Mouse (Mus musculus) cerebellum, adult 18-20 months (tissue): ENCODE results near the gene Pih1d2.

ENCODE experiments used
- DNase-seq, 2 experiments: peaks; one replicate each; pipeline ENCODE4 v3.0.0; 2021

Gene Pih1d2

DNA sequence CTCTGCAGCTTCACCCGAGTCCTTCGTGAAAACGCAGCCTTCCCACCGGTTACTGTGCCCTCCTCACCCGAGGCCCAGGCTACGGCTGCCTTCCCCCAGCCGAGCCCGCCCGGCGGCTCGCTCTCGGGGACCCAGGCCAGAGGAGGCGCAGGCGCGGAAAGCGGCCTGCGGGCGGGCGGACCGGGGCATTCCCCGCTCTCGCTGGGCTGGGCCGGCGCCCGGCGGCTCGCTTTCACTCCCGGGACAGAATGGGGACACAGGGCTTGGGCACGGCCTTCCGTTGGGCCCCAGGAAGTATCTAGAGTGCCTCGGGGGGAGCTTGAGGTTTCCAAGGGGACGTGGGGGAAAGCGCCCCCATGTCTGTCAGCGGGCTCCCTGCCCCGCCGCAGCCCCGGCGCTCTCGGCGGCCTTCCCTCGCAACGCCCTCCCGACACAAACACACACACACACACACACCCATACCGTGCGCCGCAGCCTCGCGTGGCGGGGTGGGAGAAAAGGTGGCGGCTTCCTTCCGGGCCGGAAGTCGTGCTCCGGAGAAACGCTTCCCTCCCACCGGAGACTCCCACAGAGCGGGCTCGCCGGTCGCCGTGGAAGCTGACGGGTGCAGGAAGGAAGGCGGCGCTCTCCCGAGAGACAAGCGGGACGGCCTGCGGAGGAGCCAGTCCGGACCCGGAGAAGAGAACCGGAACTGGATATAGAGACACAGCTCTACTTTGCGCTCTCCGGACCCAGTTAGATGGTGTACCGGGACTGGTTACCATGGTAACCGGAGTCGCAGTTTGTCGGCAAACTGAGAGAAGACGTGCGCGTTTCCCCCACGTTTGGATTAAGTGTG lies at the start of gene Pih1d2, which contains the start of gene Nkapd1:
Pih1d2 (plus strand) TSS at position 556 of the 838 bp plus-strand sequence.
Nkapd1 (minus strand) TSS at position 699 of the 838 bp plus-strand sequence.
- DNase-seq, result peak; percentile 80 to 87

DNA sequence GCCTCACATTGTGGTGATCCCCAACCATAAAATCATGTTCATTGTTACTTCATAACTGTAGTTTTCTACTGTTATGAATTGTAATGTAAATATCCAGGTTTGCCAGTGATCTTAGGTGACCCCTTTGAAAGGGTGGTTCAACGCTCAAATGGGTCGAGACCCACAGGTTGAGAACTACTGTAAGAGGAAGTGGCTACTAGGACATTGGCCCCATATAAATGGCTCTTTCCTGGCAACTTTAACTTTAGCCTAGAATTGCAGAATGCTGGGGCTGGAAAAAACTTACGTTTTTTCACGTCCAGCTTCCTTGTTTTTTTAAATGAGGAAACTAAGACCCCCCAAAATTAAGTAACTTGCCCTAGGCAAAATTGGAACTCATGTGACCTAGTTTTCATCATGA lies 49.7 kb upstream of the Pih1d2 start:
- DNase-seq, result no peak

DNA sequence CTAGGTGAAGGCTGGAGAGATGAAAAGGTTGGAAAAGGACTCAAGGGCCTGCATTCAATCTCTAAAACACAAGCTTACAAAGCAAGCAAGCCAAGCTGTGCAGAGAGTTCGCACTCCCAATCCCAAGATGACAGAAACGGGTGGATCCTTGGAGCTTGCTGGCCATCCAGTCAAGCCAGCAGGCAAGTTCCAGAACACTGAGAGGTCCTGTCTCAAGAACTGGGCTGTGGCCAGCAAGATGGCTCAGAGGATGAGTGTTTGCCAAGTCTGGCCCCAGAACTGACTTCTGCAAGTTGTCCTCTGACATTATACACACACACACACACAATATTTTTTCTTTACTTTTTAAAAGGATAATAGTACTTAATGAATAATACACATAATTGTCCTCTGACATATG lies 49.2 kb upstream of the Pih1d2 start:
- DNase-seq, result no peak

DNA sequence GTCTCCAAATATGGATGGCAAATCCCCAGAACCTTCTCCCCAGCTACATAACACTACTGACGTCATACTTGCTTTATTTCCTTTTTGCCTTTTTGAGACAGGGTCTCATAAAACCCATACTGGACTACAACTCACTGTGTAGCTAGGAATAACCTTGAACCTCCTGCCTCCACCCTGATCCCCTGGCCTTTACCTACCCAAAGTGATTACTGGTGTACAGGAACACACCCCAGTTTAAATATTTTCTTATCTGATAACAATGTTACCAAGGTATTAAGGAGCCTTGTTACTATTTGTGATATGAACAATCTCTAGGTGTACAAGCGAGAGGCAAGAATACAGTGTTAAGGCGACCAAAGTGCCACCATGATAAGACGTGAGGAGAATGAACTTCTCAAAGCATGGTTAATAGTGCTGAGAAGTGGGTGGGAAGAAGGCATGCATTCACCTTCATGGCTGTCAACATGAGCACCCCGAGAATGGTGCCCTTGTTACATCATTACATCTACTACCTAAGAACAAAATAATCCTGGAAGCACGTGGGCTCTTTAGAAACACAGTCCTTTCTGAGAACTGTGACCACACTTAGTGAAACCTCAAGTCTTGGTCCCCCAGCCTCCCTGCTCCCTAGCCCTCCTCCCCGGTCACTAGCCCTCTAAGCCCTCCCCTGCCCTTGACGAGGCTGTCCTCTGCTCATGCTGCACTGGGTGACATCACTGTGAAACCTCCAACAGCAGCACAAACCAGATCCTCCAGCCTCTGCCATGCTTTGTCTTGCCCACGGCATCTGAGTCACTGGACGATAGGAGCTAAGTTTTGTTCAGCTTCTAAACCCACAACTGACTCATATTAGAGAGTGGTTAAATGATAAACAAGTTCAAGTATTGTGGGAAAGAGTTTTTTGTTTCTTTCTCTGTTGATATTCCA lies 47.3 kb upstream of the Pih1d2 start:
- no peak for DNase-seq

- DNase-seq, result no peak
These were observed 36.8 kb upstream of the Pih1d2 start for GRCm38 (mm10) chr9:50580370-50580769.

GRCm38 (mm10) chr9:50585145-50585818 lies 31.8 kb upstream of the Pih1d2 start:
- DNase-seq, result no peak

DNA sequence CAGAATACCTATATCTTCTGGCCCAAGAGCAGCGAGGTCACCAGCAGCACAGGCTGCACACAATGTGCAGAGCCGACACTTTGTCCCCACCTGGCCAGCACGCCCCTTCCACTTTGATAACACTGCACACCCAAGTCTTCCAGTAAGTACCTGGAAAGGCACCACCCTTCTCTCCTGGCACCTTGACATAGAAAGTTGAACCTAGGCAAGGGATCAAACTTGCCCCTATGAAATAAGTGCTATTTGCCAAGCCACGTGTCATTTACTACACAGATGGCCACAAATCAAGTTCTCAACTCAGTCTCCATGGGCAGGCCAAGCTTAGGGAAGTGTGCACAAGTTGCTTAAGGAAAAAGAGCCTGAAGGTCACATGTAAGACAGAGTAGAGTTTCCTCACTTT lies 30.2 kb upstream of the Pih1d2 start:
- no peak for DNase-seq

DNA sequence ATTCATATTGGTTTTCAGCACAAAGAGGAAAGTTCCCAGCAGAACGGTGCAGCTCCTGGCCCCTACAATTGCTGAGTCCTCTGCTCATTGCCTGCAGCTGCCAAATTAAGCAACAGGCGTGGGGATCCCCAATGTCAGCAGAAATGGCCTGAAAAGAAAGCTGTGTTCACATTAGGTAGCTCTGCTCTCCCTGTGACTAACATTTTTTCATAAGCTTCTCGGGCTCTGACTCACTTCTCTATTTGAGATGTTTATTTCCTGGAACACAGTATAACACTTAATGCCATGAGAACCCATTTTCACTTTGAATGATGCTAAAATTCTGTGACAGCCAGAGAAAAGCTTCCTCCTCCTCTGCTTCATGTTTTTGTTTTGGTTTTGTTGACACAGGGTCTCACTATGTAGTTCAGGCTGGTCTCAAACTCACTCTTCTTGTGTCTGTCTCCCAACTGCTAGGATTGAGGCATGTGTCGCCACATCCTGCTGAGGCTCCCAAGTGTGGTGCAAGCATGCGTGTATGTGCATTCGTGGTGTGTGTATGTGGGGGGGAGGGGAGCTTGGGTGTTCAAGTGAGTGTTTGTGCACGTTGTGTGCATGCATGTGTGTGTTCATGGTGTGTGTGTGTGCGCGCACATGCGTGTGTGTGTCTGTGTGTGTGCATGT lies 26.1 kb upstream of the Pih1d2 start:
- no peak for DNase-seq

DNA sequence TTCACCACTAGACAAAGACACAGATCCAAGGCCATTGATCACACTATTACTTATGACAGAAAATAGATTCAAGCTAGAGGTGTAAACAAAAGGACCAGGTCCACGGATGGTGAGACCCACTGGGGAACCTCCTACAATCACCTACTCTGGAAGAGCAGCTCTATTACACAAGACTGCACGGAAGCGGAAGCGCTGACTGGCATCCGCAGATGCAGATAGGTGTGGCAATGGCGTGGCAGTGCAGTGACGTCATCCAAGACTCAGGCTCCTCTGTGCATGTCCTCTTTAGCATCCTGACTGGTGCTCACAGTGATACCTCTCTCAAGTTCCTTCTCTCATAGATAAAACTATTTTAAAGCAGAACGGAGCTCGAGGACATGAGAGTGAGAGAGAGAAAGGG lies 24.2 kb upstream of the Pih1d2 start:
- no peak for DNase-seq

DNA sequence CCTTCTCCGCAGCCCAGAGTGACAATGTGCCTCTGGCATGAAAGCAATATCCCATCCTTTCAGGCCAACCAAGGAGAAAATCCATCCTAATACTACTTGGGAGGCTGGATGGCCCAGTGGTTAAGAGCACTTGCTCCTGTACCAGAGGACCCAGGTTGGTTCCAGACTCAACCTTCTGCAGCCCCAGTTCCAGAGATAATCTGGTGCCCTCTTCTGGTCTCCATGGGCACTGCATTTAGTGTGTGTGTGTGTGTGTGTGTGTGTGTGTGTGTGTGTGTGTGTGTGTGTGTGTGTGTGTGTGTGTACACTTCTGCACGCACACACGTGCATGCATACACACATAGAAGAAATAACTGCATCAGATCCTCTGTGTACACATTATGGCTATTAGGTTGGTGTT lies 23.6 kb upstream of the Pih1d2 start:
- DNase-seq, result peak in 1 of 2 experiments; percentile 26

DNA sequence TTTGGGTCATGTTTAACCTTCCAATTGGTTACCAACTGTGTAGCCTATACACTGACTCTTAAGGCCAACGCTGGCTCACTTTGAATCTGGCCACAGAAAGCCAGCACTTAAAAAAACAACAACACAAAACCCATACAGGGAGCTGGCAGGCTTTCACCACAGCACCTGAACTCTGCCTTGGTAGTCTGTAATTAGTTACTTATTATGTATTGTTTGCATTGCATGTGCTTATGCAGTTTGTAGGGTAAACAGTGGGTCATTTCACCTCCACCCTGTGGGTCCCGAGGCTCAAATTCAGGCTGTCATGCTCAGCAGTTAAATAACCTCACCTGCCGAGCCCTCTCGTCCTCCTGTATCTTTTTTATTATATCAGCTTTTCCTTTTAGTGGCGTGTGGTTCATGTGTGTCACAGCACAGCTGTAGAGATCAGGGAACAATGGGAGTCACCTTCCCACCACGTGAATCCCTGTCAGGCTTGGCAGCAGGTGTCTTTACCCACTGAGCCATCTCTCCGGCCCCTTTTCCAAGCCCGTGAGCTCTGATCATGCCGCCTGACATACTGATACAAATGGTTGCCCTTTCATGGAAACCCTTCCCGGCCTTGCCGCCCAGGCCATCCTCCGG lies 22.2 kb upstream of the Pih1d2 start:
- DNase-seq, result no peak

- DNase-seq, result no peak
These were observed 20.1 kb upstream of the Pih1d2 start for GRCm38 (mm10) chr9:50596973-50597372.

GRCm38 (mm10) chr9:50601536-50601935 lies 15.6 kb upstream of the Pih1d2 start:
- no peak for DNase-seq

GRCm38 (mm10) chr9:50602055-50602845 lies 14.9 kb upstream of the Pih1d2 start:
- no peak for DNase-seq

GRCm38 (mm10) chr9:50603189-50603997 lies 13.7 kb upstream of the Pih1d2 start, which contains the start of the genes Sdhd and Timm8b:
Gene Sdhd, minus strand, starts transcription at chr9:50603812.
Gene Timm8b, plus strand, starts transcription at chr9:50603910.
- peak; percentile 94 to 95 for DNase-seq

DNA sequence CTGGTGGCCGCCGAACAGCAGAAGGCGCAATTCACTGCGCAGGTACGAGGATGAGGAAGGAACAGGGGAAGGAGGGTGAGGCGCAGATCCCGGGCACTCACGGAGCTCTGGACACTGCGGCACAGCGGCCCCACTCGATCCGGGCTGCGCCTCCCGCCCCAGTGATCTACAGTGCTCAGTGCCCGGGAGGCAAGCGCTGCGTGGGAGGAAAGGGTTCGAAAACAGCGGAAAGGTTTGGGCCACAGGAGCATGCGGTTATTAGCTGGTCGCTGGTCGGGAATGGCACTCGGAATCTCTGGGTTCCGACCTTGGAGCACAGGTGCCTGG lies 13.2 kb upstream of the Pih1d2 start:
- DNase-seq, result no peak

DNA sequence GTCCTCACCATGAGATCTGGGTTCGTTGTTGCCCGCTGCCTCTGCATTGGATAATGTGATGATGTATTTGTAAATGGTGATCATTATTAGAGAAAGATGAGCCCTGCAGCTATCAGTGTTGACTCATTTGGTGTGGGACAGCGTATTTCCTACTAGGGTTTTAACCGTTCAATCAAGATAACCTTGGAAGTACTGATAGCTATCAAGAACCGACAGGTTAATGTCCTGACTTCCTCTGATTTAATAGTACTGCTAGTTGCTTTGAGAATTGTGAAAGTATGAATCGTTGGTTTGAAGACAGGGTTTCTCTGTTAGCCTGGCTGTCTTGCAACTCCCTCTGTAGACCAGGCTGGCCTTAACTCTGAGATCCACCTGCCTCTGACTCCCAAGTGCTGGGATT lies 12.8 kb upstream of the Pih1d2 start:
- no peak for DNase-seq

GRCm38 (mm10) chr9:50612115-50612514 lies 5.0 kb upstream of the Pih1d2 start:
- DNase-seq, result no peak

GRCm38 (mm10) chr9:50616161-50616560 lies 960 bp upstream of the Pih1d2 start:
- no peak for DNase-seq

- no peak for DNase-seq
These were observed 741 bp downstream of the Pih1d2 start for GRCm38 (mm10) chr9:50617794-50618330.
